ENCODE assay signal across 10 mouse cellular contexts in genomic region chr12:73666701-73667100, GRCm38 (mm10).
"Had no signal": no experiment of that assay in that cellular context is flagged by ENCODE, and none has a peak within 500 bp of the region (broad histone marks: within the 10 kb centered on the region; RNA-seq: fewer than 3 reads in every experiment).

No protein-coding gene starts in this region.

- DNase-seq: kidney, adult 9 months; kidney, postnatal 14 days; kidney, postnatal 4 days; left cerebral cortex, postnatal 4 days; liver, postnatal 0 days; lung, embryonic 14.5 days; retina, postnatal 1 day; right cerebral cortex, postnatal 25 days; spleen, adult 18-20 months; thymus, postnatal 25 days had no signal
